Mouse (Mus musculus) heart, adult 11 months (tissue): ENCODE measurements around the gene Spc25.

ENCODE experiments used
- DNase-seq: peaks from one replicate; pipeline ENCODE4 v3.0.0; 2022

Spc25 gene

DNA sequence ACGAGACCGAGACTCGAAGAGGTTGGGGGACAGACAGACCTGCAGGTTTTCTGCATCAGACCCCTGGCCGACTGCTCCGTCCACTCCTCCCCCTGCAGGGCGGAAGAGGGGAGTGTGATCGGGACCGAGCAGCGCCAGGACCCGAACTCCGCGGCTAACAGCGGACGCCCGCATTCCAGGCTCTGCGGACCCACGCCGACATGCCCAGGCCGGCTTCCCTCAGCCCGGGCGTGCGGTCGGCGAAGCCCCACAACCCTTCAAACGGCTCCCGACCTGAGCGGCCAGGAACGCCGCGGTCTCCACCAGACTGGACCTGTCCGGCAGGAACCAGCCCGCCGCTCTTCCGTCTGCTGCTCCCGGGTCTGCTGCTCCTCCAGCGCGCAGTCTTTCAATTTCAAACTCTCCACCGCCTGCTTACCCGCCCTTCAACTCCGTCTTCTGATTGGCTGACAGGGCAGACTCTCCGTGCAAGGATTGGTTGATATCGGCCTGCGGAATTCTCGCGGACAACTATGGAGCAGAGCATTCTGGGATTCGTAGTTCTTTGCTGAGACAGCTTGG, at the start of gene Spc25:
TSS of gene Spc25 (minus strand) at position 404 of the 561 bp plus-strand sequence.
- DNase-seq: peak; percentile 99

DNA sequence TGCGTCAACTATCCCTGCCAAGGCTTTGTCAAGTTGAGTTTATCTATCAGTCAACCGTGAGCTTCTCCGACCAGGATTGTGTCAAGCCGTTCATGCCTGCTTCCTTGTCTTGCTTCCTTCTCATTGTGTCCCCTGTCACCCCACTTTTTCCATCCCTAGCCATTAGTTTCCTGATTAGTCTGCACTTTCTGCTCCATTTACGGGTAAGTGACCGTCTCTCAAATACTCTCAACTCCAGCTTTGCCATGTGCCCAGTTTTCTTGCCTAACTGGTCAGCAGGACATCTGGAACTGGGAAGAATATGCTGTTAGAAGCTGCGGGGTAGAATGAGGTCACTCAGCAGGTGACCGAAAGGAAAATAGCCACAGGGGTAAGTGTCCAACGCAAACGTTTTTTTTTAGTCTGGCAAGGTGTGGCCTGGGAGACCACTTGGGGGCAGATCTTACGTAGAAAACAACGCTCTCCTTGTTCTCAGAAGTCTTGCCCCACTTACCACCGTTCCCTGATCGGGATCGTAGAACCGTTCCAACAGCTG, 42.3 kb upstream of the Spc25 start:
- DNase-seq: no peak

DNA sequence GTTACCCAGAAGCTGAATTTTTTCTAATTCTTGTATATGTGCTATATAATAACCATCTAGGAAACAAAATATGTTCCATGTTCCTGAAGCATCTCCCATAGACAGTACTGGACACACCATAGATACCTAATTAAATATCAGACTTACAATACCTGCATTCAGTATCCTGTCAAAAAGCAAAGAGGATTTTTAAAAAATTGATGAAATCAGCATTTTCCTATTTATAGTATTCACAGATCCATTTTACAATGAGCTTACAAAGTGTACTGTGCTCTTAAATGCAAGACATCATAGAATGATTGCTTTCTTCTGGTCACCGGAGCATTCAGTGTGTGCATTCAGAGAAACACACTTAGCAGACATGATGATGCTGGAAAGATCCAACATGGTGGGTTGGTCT, 41.1 kb upstream of the Spc25 start:
- no peak for DNase-seq

DNA sequence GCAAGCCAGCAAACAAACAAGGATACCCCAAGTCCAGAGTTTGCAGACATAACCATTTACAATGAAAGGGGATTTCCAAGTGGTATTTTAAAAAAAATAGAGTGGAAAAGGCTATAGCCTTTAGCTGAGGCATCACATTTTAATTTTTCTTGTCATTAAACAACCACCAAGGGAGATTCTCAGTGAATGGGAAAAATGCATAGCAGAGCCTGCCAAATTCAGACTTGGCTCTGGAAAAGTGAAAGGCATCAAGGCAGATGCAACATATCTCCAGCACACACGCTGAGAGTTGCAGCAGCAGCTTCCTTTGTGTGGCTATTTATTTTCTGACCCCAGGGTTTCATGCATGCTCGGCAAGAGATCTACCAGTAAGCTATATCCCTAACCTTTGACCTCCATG, 38.9 kb upstream of the Spc25 start:
- DNase-seq: no peak

GRCm38 (mm10) chr2:69239315-69239714, 33.3 kb upstream of the Spc25 start:
- DNase-seq: no peak

- no peak for DNase-seq
These were observed 29.1 kb upstream of the Spc25 start for GRCm38 (mm10) chr2:69234976-69235678.

DNA sequence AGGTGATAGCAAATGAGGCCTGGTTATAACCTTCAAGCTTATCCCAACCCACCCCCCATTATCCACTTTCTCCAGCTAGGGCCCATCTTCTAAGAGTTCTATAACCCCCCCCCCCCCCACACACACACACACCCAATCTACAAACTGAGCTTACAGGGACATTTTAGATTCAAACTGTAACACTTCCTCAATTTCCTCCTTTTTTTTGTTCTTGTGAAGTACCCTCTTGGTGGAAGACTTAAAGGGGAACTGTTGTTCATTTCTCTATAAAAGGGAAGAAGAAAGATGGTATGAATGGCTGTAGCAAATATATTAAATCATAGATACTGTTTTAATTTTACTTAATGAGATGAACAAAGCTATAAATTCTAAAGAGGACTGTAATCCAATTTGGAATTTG, 26.1 kb upstream of the Spc25 start:
- no peak for DNase-seq

- DNase-seq: no peak
These were observed 24.1 kb upstream of the Spc25 start for GRCm38 (mm10) chr2:69230137-69230536.

DNA sequence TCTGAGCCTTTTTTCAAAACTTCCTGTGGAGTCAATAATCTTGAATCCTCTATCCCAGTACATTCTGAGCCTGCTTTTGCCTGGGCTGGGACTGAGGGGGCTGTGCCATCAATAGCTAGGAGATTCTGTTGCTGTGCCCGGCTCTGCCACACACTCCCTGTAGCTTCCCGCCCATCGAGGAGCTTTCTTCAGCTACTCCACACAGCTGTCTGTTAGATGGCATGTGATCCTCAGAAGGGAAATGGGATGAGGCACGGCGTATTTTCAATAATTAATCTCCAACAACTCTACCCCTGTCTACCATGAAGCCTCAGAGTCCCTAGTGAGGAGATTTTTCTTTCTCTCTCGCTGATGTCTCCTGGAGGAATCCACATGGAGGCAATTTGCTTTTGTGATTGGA, 22.6 kb upstream of the Spc25 start:
- DNase-seq: no peak

- no peak for DNase-seq
These were observed 20.9 kb upstream of the Spc25 start for GRCm38 (mm10) chr2:69226876-69227275.

DNA sequence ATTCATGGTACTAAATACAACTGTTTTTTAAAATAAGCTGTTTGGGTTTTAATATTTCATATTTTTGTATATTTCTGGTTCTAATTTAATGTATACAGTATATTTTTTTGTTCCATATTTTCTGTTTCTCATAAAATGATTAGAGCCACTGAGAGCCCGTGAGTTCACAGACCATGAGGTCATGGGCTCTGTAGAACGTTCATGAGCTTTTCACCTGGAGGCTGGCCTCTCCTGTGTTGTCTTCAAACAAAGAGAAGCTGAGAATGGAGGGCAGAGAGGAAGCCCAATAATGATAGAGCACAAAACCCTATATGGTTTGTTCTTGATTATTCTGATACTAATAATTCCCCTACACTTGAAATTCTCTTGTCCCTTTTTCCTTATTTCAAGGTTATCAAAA, 18.7 kb upstream of the Spc25 start:
- DNase-seq: no peak

- DNase-seq: no peak
These were observed 16.8 kb upstream of the Spc25 start for GRCm38 (mm10) chr2:69222815-69223214.

DNA sequence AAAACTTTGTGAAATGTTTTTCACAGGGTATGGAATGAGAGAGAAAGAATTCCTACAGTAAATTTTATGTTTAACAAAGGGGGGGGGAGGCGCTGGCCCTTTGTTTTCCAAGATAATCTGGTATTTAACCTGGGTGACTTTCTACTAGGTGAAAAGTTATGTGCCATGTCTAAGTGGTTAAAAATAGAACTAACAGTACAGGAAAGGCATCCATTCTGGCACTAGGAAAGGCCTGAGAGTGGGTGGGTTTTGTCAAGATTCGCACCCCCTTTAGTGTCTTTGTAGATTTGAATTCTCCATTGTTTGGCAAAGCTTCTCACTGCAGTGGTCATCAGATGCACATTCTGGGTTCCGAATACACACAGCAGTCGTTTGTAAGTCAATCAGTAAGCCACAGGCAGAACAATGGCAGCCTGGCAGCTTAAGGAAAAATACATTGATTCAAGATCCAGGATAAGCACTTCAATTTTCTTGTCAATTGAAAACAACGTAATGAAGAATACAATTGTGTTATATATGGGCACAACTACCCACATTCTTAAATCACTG, 15.9 kb upstream of the Spc25 start:
- DNase-seq: peak; percentile 75

GRCm38 (mm10) chr2:69215242-69215641, 9.2 kb upstream of the Spc25 start:
- DNase-seq: no peak

DNA sequence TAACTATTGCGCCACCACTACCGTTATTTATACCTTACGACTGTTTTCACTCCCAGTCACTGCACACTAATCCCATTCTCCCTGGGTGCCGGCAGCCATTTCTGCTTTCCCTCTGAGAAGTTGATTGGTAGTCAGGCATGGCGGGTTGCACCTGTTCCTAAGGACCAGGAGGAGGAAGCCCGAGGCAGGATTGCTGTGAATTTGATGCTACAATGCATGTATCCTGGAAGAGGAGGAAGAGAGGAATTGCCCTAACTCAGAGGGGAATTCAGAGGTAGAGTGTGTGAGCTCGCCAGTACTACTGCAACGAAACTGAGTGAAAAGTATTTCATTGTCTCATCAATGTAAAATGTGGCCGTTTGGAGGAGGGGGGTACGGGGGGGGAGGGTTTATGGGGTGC, 6.7 kb upstream of the Spc25 start:
- DNase-seq: peak; percentile 71

DNA sequence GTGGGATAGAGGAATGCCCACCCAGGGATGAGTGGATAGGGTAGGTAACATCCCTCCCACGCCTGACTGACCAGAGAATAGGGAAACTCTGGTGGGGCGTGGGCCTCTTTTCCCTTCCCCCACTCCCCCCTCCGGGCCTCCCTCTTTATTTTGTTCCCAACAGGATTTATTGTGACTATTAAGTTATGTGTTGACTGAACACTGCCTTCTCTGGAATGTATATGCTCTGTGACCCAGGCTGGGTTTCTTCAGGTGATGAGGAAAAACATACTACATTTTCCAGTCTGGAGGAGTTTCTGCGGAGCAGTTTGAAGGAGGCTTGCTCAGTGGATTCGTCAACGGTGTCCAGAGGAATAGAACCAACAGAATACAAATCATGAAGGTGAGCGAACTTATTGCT, 4.8 kb upstream of the Spc25 start, which contains the start of gene G6pc2:
TSS of gene G6pc2 (plus strand) at position 301 of the 400 bp plus-strand sequence.
- peak; percentile 72 for DNase-seq

DNA sequence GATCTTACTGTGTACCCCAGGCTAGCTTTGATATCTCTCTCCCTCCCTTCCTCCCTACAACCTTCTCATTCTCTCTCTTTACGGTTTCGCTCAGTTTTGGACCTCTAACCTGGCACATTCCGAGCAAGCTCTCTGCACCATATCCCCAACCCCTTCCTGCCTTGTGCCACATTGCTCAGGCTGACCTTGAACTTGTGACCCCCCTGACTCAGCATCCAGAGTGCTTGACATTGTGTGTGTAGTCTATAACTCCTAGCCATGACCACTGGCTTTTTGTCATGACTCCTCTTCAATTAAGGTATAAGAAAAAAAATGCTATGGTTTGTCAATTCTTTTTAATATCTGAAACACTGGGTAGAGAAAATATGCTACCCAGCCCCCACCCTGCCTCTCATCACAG, 3.7 kb upstream of the Spc25 start:
- peak; percentile 21 for DNase-seq

DNA sequence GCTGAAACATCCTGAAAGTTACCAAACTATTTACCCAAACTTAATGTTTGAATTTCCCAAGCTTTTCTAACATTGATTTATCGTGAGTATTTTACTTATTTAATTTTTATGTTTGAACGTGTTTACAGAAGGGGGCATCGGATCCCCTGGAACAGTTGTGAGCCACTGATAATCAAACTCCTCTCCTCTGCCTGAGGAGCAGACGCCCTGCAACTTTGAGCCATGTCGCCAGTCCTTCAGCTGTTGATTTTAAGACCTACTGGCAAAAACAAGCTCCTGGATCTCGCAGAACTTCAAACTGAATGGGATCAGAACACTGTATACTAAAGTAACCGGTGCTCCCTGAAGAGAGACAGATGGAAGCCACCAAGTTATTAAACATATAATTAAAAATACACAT, 529 bp upstream of the Spc25 start:
- peak; percentile 60 for DNase-seq

- peak; percentile 33 for DNase-seq
These were observed 809 bp downstream of the Spc25 start for GRCm38 (mm10) chr2:69205185-69205584.

DNA sequence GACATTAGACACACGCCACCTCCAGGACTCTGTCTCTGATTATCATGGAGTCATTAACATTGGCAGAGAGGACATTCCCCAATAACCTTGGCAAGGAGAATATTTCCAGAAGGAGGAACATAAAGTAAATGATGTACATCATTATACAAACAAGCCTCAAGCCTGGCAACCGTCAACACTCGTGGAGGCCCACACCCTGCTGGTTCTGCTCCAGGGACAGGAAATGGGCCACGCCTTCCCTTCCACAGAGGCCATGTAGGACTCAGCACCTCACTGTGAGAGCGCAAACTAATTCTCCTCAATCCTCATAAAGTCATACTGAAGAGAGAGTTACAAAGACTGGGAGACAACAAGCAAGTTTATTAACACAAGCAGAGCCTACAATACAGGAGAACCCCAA, 12.4 kb downstream of the Spc25 start:
- peak; percentile 82 for DNase-seq

- DNase-seq: no peak
These were observed 14.9 kb downstream of the Spc25 start for GRCm38 (mm10) chr2:69191059-69191458.

GRCm38 (mm10) chr2:69189222-69189621, 16.8 kb downstream of the Spc25 start:
- DNase-seq: peak; percentile 55

DNA sequence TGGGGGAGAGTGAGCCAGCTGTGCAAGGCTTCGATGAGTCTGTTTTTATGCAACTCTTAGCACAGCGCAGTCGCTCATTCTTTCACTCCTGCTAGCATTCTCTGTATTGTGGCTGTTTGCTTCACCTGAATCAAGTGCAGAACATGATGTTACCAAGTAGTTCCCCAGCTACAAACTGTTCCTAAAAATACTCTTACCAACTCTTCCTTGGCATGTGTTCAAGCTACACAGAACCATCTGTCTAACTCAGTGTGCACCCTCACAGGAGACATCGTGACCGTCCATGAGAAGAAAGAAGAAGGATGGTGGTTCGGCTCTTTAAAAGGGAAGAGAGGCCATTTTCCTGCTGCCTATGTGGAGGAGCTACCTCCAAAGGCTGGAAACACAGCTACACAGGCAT, 17.3 kb downstream of the Spc25 start:
- peak; percentile 48 for DNase-seq

GRCm38 (mm10) chr2:69187990-69188389, 18.0 kb downstream of the Spc25 start:
- peak; percentile 55 for DNase-seq
